ENCODE assay signal across 8 mouse cellular contexts in the genomic region with DNA sequence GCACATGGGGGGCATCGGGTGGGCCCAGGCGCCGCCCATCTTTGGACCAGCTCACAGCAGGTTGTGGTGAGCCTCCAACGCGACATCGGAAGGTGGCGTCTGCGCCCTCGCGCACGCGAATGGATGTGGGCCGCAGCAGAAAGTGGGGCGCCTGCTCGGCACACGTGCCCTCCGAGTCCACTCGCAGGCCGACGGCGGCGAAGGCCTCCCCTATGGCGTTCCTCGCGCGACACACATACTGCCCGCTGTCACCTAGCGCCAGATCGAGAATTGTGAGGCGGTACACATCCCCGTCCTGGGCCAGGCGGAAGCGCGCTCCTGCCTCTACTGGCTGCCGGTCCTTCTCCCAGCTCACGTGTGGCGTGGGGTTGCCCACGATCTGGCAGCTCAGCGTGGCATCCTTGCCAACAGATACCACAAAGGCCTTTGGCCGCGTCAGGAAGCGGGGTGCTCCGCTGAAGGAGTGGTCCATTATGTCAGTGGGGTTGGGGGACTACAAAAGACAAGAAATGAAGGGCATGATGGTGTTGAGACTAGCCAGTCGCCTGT. TPM values are rescaled to one million over a fixed set of nuclear protein-coding genes. Genes with fewer than 3 reads are reported as not detected.
DNase-seq lines count a peak whose midpoint lies in the region; ATAC-seq and TF ChIP-seq lines count a peak whose summit lies in the region.

Gene Obscn, minus strand, starts transcription at position 499 of the 549 bp plus-strand sequence.

- peak within 1 kb of the TSS; percentile 38 for H3K4me3 ChIP-seq in hindbrain, embryonic 15.5 days
- H3K4me3 ChIP-seq in small intestine, adult 2 months (ENCODE audit: low read depth, low read length): peak within 1 kb of the TSS; percentile 25

- TF ChIP-seq CTCF in small intestine, adult 2 months (IDR thresholded peaks at IDR 0.05; ENCODE audit: extremely low read depth, insufficient read length, insufficient replicate concordance, low read depth, low read length): no peak

- H3K36me3 ChIP-seq in hindbrain, embryonic 15.5 days: no peaks in the 10 kb centered on the region
- no peaks in the 10 kb centered on the region for H3K36me3 ChIP-seq in small intestine, adult 2 months (ENCODE audit: control insufficient read depth, insufficient read depth, low read length)

- ATAC-seq in hindbrain, embryonic 15.5 days (ENCODE audit: low FRiP score, low read depth): no peak

- peaks cover 12% of the 10 kb centered on the region for H3K4me1 ChIP-seq in hindbrain, embryonic 15.5 days (replicated peaks)
- peaks cover 18% of the 10 kb centered on the region for H3K4me1 ChIP-seq in small intestine, adult 2 months (ENCODE audit: control insufficient read depth, insufficient read depth, insufficient read length, low read length)

- peaks cover 51% of the 10 kb centered on the region for H3K27me3 ChIP-seq in hindbrain, embryonic 15.5 days
- peaks cover 29% of the 10 kb centered on the region for H3K27me3 ChIP-seq in small intestine, adult 2 months (ENCODE audit: control insufficient read depth, insufficient read depth, low read length)

- H3K27ac ChIP-seq in hindbrain, embryonic 15.5 days (replicated peaks): no peak within 1 kb of the TSS
- H3K27ac ChIP-seq in small intestine, adult 2 months (ENCODE audit: insufficient read depth, low read depth, low read length): no peak within 1 kb of the TSS

- WGBS in hindbrain, embryonic 15.5 days: 19% methylated on average over 44 of the region's 44 CpGs
- WGBS in small intestine, adult 2 months: 13% methylated on average over 44 of the region's 44 CpGs

- no peaks in the 10 kb centered on the region for H3K9me3 ChIP-seq in hindbrain, embryonic 15.5 days

- no peak for TF ChIP-seq POLR2A in small intestine, adult 2 months (IDR thresholded peaks at IDR 0.05; ENCODE audit: low read depth, low read length)

- H3K4me2 ChIP-seq in hindbrain, embryonic 15.5 days: peak within 1 kb of the TSS; percentile 63

- peak within 1 kb of the TSS; percentile 30; the same call in 1 of the 2 replicates for H3K9ac ChIP-seq in hindbrain, embryonic 15.5 days

- peak; percentile 26 for DNase-seq in right cerebral cortex, postnatal 14 days
- no peak for DNase-seq in right cerebral cortex, adult 18-20 months
- peak in 1 of 2 experiments; percentile 34 for DNase-seq in gastrocnemius, adult 8-10 months (ENCODE audit: low spot score in 2 of 2)
- no peak for DNase-seq in thymus, postnatal 25 days
- DNase-seq in spleen, postnatal 4 days (ENCODE audit: low spot score in 2 of 2): no peak
- no peak for DNase-seq in frontal cortex, adult 2 months (ENCODE audit: extremely low spot score in 1 of 2, low spot score in 1 of 2)

RNA-seq across cellular contexts. Expression of gene Obscn, which starts in this region (rescaled TPM):
- 1,000 to 10,000 TPM; 2,003 to 2,639 (median 2,223) TPM for total RNA-seq in gastrocnemius, adult 8-10 months (2022)
- polyA plus RNA-seq in hindbrain, embryonic 15.5 days (2015; fragmentation: Nextera tagmentation; extraction: Ambion mirVana): 0.34 and 0.45 TPM in 2 replicates
- 0.57 and 1.2 TPM in 2 replicates for polyA plus RNA-seq in small intestine, adult 2 months (2012; rRNA removed)
- polyA plus RNA-seq in frontal cortex, adult 2 months (2012; rRNA removed): 1.1 and 1.4 TPM in 2 replicates
